Mouse (Mus musculus): ENCODE results near the gene Actr2. TPM values are rescaled to one million over a fixed set of nuclear protein-coding genes. Genes with fewer than 3 reads are reported as not detected.

The Actr2 gene
- 75.5 TPM for polyA plus RNA-seq (2014; fragmentation: Illumina TruSeq; extraction: RNeasy Lipid Tissue Mini Kit (QIAGEN cat#74804); ENCODE audit: low read depth, low replicate concordance)

DNA sequence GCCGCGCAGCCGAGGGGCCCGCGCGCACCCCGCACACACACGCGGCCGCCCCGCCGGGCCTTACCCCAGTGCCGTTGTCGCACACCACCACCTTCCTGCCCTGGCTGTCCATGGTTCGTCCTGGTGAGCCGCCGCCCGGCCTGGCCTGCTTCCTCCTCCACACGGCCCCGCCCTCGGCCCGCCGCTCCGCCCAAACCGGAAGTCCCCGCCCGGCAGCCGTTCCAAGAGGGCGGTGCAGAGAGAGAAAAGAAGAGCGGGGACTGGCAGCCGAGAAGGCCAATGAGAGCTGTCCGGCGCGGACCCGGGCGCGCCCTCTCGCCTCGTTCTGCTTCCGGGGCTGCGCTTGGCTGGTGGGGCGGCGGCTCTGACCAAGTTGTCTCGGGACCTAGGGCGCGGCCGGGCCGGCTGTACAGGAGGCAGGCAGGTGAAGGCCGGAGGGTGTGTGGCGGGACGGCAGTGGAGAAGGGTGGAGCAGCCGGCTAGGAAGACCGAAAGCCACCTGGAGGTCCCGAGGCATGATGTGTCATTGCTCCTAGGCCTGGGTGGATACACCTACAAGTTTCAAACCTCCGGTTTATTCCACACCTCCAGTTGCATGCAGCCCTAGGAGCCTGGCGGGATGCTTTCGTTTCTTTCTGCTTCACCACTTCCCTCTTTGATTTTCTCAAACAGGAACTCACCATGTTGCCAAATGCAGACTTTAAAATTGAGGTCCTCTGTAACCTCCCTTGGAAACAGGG lies at the start of gene Actr2:
Actr2 (minus strand) TSS at position 173 of the 740 bp plus-strand sequence.

Other genes with a start within 250 kb of the Actr2 start
- 21.8 TPM for gene Spred2, start 188.5 kb downstream of the Actr2 start, polyA plus RNA-seq (2014; fragmentation: Illumina TruSeq; extraction: RNeasy Lipid Tissue Mini Kit (QIAGEN cat#74804); ENCODE audit: low read depth, low replicate concordance)
- 142 TPM for gene Rab1a, start 88.5 kb upstream of the Actr2 start, polyA plus RNA-seq (2014; fragmentation: Illumina TruSeq; extraction: RNeasy Lipid Tissue Mini Kit (QIAGEN cat#74804); ENCODE audit: low read depth, low replicate concordance)
- 11.5 TPM for gene Cep68, start 136.5 kb upstream of the Actr2 start, polyA plus RNA-seq (2014; fragmentation: Illumina TruSeq; extraction: RNeasy Lipid Tissue Mini Kit (QIAGEN cat#74804); ENCODE audit: low read depth, low replicate concordance)
- 7.2 TPM for gene Slc1a4, start 219.8 kb upstream of the Actr2 start, polyA plus RNA-seq (2014; fragmentation: Illumina TruSeq; extraction: RNeasy Lipid Tissue Mini Kit (QIAGEN cat#74804); ENCODE audit: low read depth, low replicate concordance)